Mouse (Mus musculus) hindbrain, embryonic 12.5 days (tissue): ENCODE results near the gene Eci1. TPM values are rescaled to one million over a fixed set of nuclear protein-coding genes. Genes with fewer than 3 reads are reported as not detected.
"Not testable (repeated sequence)": the region's sequence is repeated elsewhere in the genome, so short reads cannot be mapped to it uniquely, and the experiment has no call there.

Source experiments
- ATAC-seq: fragments of 200-750 bp; cut with Nextera tagmentation; 2 replicates; pipeline ENCODE4 v1.8.0; 2017; ENCODE audit warnings: moderate TSS enrichment; ENCODE audit not compliant: low FRiP score
- H3K27ac ChIP-seq: fragments of 300-500 bp; sonication (generic); 2 replicates; pipeline ENCODE4 v1.5.1; 2016; ENCODE audit warnings: mild to moderate bottlenecking
- H3K27me3 ChIP-seq: fragments of 300-500 bp; sonication (generic); 2 replicates; pipeline ENCODE4 v1.6.1; 2016; ENCODE audit warnings: mild to moderate bottlenecking
- H3K36me3 ChIP-seq: fragments of 300-500 bp; sonication (generic); 2 replicates; pipeline ENCODE4 v1.6.1; 2016; ENCODE audit warnings: mild to moderate bottlenecking
- H3K4me1 ChIP-seq: fragments of 300-500 bp; sonication (generic); 2 replicates; pipeline ENCODE4 v1.6.1; 2016
- H3K4me2 ChIP-seq: fragments of 300-500 bp; sonication (generic); replicated peaks from 2 replicates; pipeline ENCODE4 v1.6.1; 2016; ENCODE audit warnings: mild to moderate bottlenecking
- H3K4me3 ChIP-seq: fragments of 300-500 bp; sonication (generic); 2 replicates; pipeline ENCODE4 v1.5.1; 2016; ENCODE audit warnings: mild to moderate bottlenecking
- H3K9ac ChIP-seq: fragments of 300-500 bp; sonication (generic); 2 replicates; pipeline ENCODE4 v1.6.1; 2016; ENCODE audit warnings: mild to moderate bottlenecking, moderate library complexity
- H3K9me3 ChIP-seq: fragments of 300-500 bp; sonication (generic); replicated peaks from 2 replicates; pipeline ENCODE4 v1.6.1; 2016; ENCODE audit warnings: mild to moderate bottlenecking
- WGBS: fragments of 180-500 bp; shearing (Covaris S2); methylation state at CpG from one replicate; pipeline ENCODE4 v1.1.7; 2016; 5-methylcytosine and 5-hydroxymethylcytosine counted together
- polyA plus RNA-seq: library from polyadenylated mRNA; unstranded; fragments of >200 nt; fragmentation: Nextera tagmentation; extraction: Ambion mirVana; gene quantifications from 2 replicates; pipeline ENCODE4 v1.2.1, GENCODE M21; 2016

The Eci1 gene
- polyA plus RNA-seq, 1 experiment from 2014 or later, result 62.4 TPM

DNA sequence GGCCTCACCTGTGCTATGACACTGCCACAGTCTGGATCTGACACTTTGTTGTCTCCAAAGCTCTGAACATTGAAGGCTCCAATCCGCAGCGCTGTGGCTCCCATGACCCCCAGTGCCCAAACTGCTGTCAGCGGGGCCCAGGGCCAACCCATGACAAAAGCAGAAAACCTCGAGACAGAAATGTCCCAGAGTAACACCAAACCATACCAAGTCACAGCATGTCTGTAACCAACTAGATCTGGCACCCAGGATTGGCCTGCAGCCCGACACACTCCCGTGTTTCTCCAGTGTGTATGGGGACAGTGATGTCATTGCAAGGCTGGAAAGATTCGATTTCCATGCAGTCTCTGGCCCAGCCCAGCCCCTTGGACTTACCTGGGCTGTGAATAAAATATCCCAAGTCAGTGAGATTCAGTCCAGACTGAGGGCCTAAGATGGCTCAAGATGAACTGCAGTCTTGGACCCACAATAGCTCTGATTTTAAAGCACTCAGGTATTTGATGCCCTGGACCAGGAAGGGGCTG lies 16.3 kb downstream of the Eci1 start, which contains the start of gene Dnase1l2:
Dnase1l2 (minus strand) TSS at position 474 of the 524 bp plus-strand sequence.
- Histone ChIP-seq H3K9ac (no peak within 1 kb of the TSS), H3K27ac (no peak within 1 kb of the TSS), H3K4me2 (no peak within 1 kb of the TSS), H3K4me3 (no peak within 1 kb of the TSS), H3K9me3 (no peaks in the 10 kb centered on the region), H3K36me3 (peaks cover 93% of the 10 kb centered on the region), H3K27me3 (no peaks in the 10 kb centered on the region), H3K4me1 (no peaks in the 10 kb centered on the region)
- 84% methylated on average over 7 of the region's 7 CpGs for WGBS
- no peak for ATAC-seq

DNA sequence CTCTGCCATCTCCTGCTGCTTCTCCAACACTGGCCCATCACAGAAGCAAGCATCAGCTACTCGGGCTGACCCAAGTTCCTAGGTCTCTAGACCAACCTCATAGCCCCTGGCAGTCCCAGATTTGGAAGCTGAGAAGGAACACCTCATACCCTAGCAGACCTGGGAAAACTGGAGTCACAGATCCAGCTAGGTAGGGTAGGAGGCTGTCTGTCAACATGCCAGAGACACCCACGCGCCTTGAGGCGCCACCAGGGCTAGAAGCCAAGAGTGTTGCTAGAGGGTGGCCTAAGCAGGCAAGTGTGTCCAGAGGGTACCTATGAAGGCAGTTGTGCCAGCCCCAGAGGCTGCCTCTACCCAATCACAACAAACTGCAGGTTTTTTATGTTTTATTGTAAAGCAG lies 17.0 kb downstream of the Eci1 start:
- no peaks in the 10 kb centered on the region for H3K4me1 ChIP-seq
- H3K27me3 ChIP-seq, result no peaks in the 10 kb centered on the region
- peaks cover 97% of the 10 kb centered on the region for H3K36me3 ChIP-seq
- ATAC-seq, result no peak
- H3K27ac ChIP-seq, result no peak overlapping the region
- H3K4me2 ChIP-seq, result no peak overlapping the region
- no peaks in the 10 kb centered on the region for H3K9me3 ChIP-seq
- no peak overlapping the region for H3K4me3 ChIP-seq
- no peak overlapping the region for H3K9ac ChIP-seq
- 95% methylated on average over 4 of the region's 4 CpGs for WGBS

DNA sequence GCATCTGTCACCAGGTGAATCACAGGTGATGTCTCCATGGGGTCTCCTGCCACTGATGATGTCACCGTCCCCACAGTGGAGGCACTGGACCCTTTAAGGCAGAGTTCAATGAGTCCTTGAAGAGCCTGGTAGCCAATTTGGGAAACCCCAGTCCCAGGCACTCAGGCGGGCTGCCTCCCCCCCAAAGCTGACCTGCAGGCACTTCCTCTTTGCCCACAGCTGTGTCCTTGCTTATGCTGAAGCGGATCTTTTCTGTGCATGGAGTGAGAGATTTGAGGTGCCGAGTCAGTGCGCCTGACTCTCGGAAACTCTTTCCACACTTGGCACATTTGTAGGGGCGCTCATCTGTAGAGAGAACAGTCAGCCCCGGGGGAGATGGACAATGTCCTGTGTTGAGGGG lies 20.1 kb downstream of the Eci1 start:
- WGBS, result 93% methylated on average over 8 of the region's 8 CpGs
- Histone ChIP-seq H3K9me3 (no peaks in the 10 kb centered on the region), H3K36me3 (peaks cover 97% of the 10 kb centered on the region), H3K4me1 (no peaks in the 10 kb centered on the region), H3K27me3 (no peaks in the 10 kb centered on the region), H3K4me2 (no peak overlapping the region), H3K9ac (no peak overlapping the region), H3K27ac (no peak overlapping the region), H3K4me3 (no peak overlapping the region)
- ATAC-seq, result no peak

DNA sequence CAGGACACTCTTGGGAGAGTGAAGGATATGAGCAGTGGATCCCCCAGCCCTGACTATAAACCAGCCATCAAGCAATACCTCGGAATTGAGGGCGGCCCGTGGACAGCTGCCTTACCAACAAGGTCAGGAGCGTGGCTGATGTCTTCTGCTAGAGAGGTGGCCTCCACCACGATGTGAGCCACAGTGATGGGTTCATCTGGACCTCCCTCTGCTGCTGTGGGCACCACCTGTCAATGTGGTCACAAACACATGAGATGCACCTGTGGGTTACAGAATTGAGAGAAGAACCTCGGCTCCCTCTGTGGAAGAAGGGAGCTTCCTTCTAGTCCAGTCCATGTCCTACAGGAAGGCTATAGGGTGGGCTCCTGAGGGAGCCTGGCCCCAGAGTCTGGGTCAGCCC lies 23.1 kb downstream of the Eci1 start:
- H3K4me1 ChIP-seq, result peaks cover 14% of the 10 kb centered on the region
- H3K27me3 ChIP-seq, result no peaks in the 10 kb centered on the region
- no peak overlapping the region for H3K4me3 ChIP-seq
- H3K36me3 ChIP-seq, result peaks cover 73% of the 10 kb centered on the region
- no peak overlapping the region for H3K4me2 ChIP-seq
- ATAC-seq, result no peak
- WGBS, result 92% methylated on average over 6 of the region's 6 CpGs
- no peak overlapping the region for H3K27ac ChIP-seq
- no peak overlapping the region for H3K9ac ChIP-seq
- H3K9me3 ChIP-seq, result no peaks in the 10 kb centered on the region

GRCm38 (mm10) chr17:24451220-24451619 lies 24.8 kb downstream of the Eci1 start:
- peaks cover 14% of the 10 kb centered on the region for H3K4me1 ChIP-seq
- no peak overlapping the region for H3K27ac ChIP-seq
- WGBS, result 97% methylated on average over 6 of the region's 6 CpGs
- H3K36me3 ChIP-seq, result peaks cover 56% of the 10 kb centered on the region
- ATAC-seq, result no peak
- no peaks in the 10 kb centered on the region for H3K27me3 ChIP-seq
- H3K9ac ChIP-seq, result no peak overlapping the region
- H3K4me2 ChIP-seq, result no peak overlapping the region
- H3K4me3 ChIP-seq, result no peak overlapping the region
- no peaks in the 10 kb centered on the region for H3K9me3 ChIP-seq

GRCm38 (mm10) chr17:24453372-24453771 lies 26.9 kb downstream of the Eci1 start:
- H3K9ac ChIP-seq, result no peak overlapping the region
- H3K36me3 ChIP-seq, result peaks cover 35% of the 10 kb centered on the region
- H3K27me3 ChIP-seq, result no peaks in the 10 kb centered on the region
- H3K27ac ChIP-seq, result no peak overlapping the region
- H3K4me1 ChIP-seq, result peaks cover 14% of the 10 kb centered on the region
- H3K9me3 ChIP-seq, result no peaks in the 10 kb centered on the region
- WGBS, result 98% methylated on average over 2 of the region's 2 CpGs
- no peak overlapping the region for H3K4me2 ChIP-seq
- no peak overlapping the region for H3K4me3 ChIP-seq
- ATAC-seq, result no peak

- H3K36me3 ChIP-seq, result peaks cover 26% of the 10 kb centered on the region
- ATAC-seq, result no peak
- H3K27me3 ChIP-seq, result no peaks in the 10 kb centered on the region
- WGBS, result 11% methylated on average over 14 of the region's 14 CpGs
- H3K9me3 ChIP-seq, result no peaks in the 10 kb centered on the region
- peak overlapping the region; percentile 89 for H3K9ac ChIP-seq
- peak overlapping the region; percentile 94 for H3K27ac ChIP-seq
- peak overlapping the region; percentile 82 for H3K4me2 ChIP-seq
- H3K4me1 ChIP-seq, result peaks cover 14% of the 10 kb centered on the region
- H3K4me3 ChIP-seq, result peak overlapping the region; percentile 83
Observed at GRCm38 (mm10) chr17:24454218-24454755, 27.8 kb downstream of the Eci1 start.

- peaks cover 19% of the 10 kb centered on the region for H3K36me3 ChIP-seq
- H3K4me3 ChIP-seq, result peak overlapping the region; percentile 83
- under 1% methylated on average over 67 of the region's 67 CpGs for WGBS
- H3K9ac ChIP-seq, result peak overlapping the region; percentile 89
- H3K4me2 ChIP-seq, result peak overlapping the region; percentile 82
- no peaks in the 10 kb centered on the region for H3K9me3 ChIP-seq
- no peaks in the 10 kb centered on the region for H3K27me3 ChIP-seq
- H3K4me1 ChIP-seq, result peaks cover 14% of the 10 kb centered on the region
- ATAC-seq, result peak; percentile 93
- H3K27ac ChIP-seq, result peak overlapping the region; percentile 94
Observed at GRCm38 (mm10) chr17:24454756-24455522, 28.5 kb downstream of the Eci1 start.

- Histone ChIP-seq H3K4me1 (peaks cover 14% of the 10 kb centered on the region), H3K4me3 (peak overlapping the region; percentile 83), H3K36me3 (peaks cover 12% of the 10 kb centered on the region), H3K27ac (0 out of 2 replicates have a peak overlapping the region, but pooled peaks have one; percentile 23), H3K4me2 (peak overlapping the region; percentile 82)
- not testable (repeated sequence) for H3K27me3 ChIP-seq, H3K9me3 ChIP-seq, H3K9ac ChIP-seq
- ATAC-seq, result peak; percentile 53; the same call in 1 of the 2 replicates
- WGBS, result 54% methylated on average over 10 of the region's 10 CpGs
Observed at GRCm38 (mm10) chr17:24455523-24456206, 29.2 kb downstream of the Eci1 start.

DNA sequence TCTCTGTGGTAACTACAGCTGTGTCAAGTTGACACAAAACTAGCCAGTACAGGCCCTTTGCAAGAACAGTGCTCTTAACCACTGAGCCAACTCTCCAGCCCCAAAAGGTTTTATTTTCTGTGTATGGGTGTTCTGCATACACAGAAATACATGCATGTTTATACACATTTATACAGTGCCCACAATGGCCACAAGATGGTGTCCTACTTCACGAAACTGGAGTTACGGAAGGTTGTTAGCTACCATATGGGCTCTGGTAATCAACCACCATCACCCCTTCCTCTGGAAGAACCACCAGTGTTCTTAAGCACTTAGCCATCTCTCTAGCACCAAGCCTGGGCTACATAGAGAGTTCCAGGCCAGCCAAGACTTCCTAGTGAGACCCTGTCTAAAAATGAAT lies 35.1 kb downstream of the Eci1 start:
- ATAC-seq, result no peak
- H3K36me3 ChIP-seq, result no peaks in the 10 kb centered on the region
- no peak overlapping the region for H3K4me3 ChIP-seq
- no peaks in the 10 kb centered on the region for H3K9me3 ChIP-seq
- H3K4me1 ChIP-seq, result no peaks in the 10 kb centered on the region
- H3K27me3 ChIP-seq, result no peaks in the 10 kb centered on the region
- no peak overlapping the region for H3K4me2 ChIP-seq
- 69% methylated on average over 2 of the region's 2 CpGs for WGBS
- H3K27ac ChIP-seq, result no peak overlapping the region
- no peak overlapping the region for H3K9ac ChIP-seq

- 94% methylated on average over 1 of the region's 1 CpGs for whole genome bisulfite sequencing
- no peak overlapping the region for H3K4me3 ChIP-seq
- no peaks in the 10 kb centered on the region for H3K9me3 ChIP-seq
- no peaks in the 10 kb centered on the region for H3K36me3 ChIP-seq
- H3K4me1 ChIP-seq, result no peaks in the 10 kb centered on the region
- H3K9ac ChIP-seq, result no peak overlapping the region
- H3K27me3 ChIP-seq, result no peaks in the 10 kb centered on the region
- H3K4me2 ChIP-seq, result no peak overlapping the region
- H3K27ac ChIP-seq, result no peak overlapping the region
- no peak for ATAC-seq
Observed at GRCm38 (mm10) chr17:24462932-24463331, 36.5 kb downstream of the Eci1 start.

GRCm38 (mm10) chr17:24463374-24464133 lies 37.1 kb downstream of the Eci1 start:
- H3K36me3 ChIP-seq, result no peaks in the 10 kb centered on the region
- H3K27ac ChIP-seq, result no peak overlapping the region
- no peak overlapping the region for H3K4me3 ChIP-seq
- H3K9me3 ChIP-seq, result no peaks in the 10 kb centered on the region
- no peak overlapping the region for H3K9ac ChIP-seq
- H3K4me1 ChIP-seq, result no peaks in the 10 kb centered on the region
- no peaks in the 10 kb centered on the region for H3K27me3 ChIP-seq
- WGBS, result 62% methylated on average over 6 of the region's 6 CpGs
- no peak for ATAC-seq
- H3K4me2 ChIP-seq, result no peak overlapping the region
